Comparison of ENCODE assay signal across 13 mouse cellular contexts in the genomic region with DNA sequence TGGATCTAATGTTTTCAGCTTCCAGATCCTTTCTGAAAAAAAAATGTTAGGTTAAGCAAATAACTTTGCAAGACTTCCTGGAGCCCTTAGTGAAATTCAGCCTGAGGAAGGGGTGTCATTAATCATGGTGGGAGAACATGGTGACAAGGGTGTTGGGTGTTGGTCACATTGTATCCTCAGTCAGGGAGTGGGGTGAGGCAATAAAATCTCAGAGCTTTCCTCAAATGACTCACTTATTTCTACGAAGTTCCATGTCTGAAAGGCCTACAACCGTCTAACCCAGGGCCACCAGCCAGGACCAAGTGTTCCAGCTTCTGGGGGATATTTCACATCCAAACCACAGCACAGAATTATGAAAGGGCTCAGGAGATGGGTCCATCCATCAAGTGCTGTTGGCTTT.
"Had no signal": no experiment of that assay in that cellular context is flagged by ENCODE, and none has a peak within 500 bp of the region (broad histone marks: within the 10 kb centered on the region; RNA-seq: fewer than 3 reads in every experiment).

No protein-coding gene starts in this region.

- DNase-seq: gastrocnemius, adult 2 months; gastrocnemius, postnatal 14 days; gastrocnemius, postnatal 36 days; heart, adult 18-20 months; heart, postnatal 14 days; heart, postnatal 36 days; kidney, adult 11 months; kidney, adult 2 months; kidney, postnatal 10 days; kidney, postnatal 25 days; kidney, postnatal 4 days; liver; liver, embryonic 13.5 days had no signal
